Mouse (Mus musculus) small intestine, adult 2 months (tissue): ENCODE results near the gene Noxo1.
"Not testable (repeated sequence)": the region's sequence is repeated elsewhere in the genome, so short reads cannot be mapped to it uniquely, and the experiment has no call there.

ENCODE experiments used
- CTCF ChIP-seq: fragments of 200-500 bp; IDR thresholded peaks from 2 replicates; pipeline ENCODE4 v1.5.1; 2012; ENCODE audit warnings: low read depth, mild to moderate bottlenecking, control low read depth, inconsistent platforms, low read length, moderate library complexity, mixed read lengths; ENCODE audit not compliant: insufficient replicate concordance, insufficient read length; ENCODE audit errors: extremely low read depth
- POLR2A ChIP-seq: fragments of 200-500 bp; IDR thresholded peaks from 2 replicates; pipeline ENCODE4 v1.6.1; 2012; ENCODE audit warnings: low read depth, mild to moderate bottlenecking, control low read depth, inconsistent platforms, low read length, moderate library complexity

DNA sequence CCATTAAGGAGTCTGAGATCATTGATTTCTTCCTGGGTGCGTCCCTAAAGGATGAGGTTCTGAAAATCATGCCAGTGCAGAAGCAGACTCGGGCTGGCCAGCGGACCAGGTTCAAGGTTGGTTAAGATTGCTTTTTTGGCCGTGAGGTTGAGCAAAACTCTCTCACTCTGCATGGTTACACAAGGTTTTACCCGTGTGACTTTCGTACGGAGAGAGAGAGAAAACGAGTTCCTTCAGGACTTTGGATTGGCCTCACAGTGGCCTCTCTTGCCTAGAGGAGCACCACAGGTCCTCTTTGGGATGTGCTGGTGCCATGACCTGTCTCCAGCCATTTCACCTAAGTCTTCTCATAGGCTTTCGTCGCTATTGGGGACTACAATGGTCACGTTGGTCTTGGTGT lies 24.6 kb downstream of the Noxo1 start:
- not testable (repeated sequence) for TF ChIP-seq CTCF, POLR2A
